Mouse (Mus musculus) ES-E14 (cell line): ENCODE data around the gene Zbtb40.

Experiments used
- CHD2 ChIP-seq: IDR thresholded peaks from 2 replicates; pipeline ENCODE4 v1.6.1; 2014; ENCODE audit warnings: mild to moderate bottlenecking, low read depth, low read length, inconsistent platforms
- HCFC1 ChIP-seq: IDR thresholded peaks from 2 replicates; pipeline ENCODE4 v1.6.1; 2012; ENCODE audit warnings: low read length, inconsistent platforms, borderline replicate concordance; ENCODE audit not compliant: insufficient read depth
- ZNF384 ChIP-seq: IDR thresholded peaks from 2 replicates; pipeline ENCODE4 v1.6.1; 2012; ENCODE audit warnings: low read depth, low read length, inconsistent platforms

DNA sequence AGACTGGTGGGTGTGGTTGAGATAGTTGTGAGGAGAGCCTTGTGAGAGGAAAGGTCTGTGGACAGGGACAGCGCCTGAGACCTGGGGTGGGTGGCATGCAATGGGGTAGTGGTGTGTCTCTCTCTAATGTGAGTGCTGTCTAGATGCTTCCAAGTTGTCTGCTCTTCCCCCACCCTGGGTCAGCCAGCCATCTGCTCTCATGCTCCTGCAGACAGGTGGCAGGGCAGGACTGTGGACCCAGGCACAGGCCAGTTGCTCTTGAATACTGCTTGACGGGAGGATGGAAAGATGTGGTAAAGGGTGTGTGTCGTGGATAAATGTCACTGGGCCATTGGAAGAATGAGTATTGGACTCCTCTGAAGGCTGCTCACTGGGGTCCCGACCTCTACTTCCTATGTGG lies 111.3 kb downstream of the Zbtb40 start:
- TF ChIP-seq CHD2: no peak
- TF ChIP-seq ZNF384: no peak
- no peak for TF ChIP-seq HCFC1
